Mouse (Mus musculus): ENCODE results near the gene Ralgapa2. TPM values are rescaled to one million over a fixed set of nuclear protein-coding genes. Genes with fewer than 3 reads are reported as not detected.

Ralgapa2 gene
- polyA plus RNA-seq, 1 experiment from 2014 or later: 9.0 TPM

DNA sequence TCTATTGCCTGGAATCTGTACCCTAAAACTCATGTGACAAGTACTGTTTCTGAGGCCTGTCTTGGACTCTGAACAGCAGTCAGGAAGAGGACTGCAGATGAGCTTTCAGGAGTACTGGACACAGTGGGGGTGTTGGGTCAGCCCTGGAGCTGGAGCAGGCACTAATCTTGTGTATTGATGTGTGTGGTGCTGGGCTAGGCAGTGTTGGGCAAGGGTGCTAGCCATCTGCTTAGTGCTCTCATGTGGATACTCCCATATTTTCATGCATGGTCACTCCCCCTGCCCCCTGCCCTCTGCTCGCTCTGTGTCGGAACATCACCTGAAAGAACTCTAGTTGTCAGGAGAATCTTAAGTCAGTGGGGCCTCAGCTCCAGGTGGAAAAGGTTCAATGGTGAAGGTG is 268.1 kb downstream of the Ralgapa2 start:
- Histone ChIP-seq H3K9ac (no peak overlapping the region), H3K36me3 (no peaks in the 10 kb centered on the region), H3K27ac (no peak overlapping the region), H3K4me1 (peaks cover 11% of the 10 kb centered on the region; the same call in 1 of the 2 replicates), H3K4me2 (no peak overlapping the region), H3K27me3 (replicated peaks) (no peaks in the 10 kb centered on the region), H3K4me3 (replicated peaks) (no peak overlapping the region), H3K9me3 (no peaks in the 10 kb centered on the region)
- 90% methylated on average over 2 of the region's 2 CpGs for WGBS
- ATAC-seq (ENCODE audit: insufficient read depth, low FRiP score, low read depth): no peak

DNA sequence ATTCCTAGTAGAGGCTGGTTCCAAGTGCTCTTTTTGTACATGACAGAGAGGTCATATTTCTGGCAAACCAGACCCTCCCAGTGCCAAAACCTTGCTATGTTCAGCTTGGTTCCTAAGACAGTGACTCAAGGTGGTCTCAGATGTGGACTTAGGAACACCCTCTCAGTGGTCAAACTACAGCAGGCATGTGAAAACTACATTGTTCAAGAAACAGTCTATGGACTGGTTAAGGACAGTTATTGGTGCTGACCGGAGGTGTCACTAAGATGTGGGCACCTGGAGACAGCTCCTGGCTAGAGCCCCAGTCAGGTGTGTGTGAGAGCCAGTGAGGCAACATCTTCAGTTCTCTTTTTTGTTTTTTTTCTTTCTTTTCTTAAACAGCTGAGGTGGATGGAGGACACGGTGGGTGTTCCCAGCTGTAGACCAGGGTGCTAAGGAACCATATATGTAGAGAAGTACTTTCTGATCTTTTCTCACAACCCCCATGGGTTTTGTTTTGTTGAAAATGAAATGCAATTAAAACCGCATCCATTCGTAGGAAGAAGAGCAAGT is 272.9 kb downstream of the Ralgapa2 start:
- Histone ChIP-seq H3K4me1 (no peaks in the 10 kb centered on the region), H3K4me2 (no peak overlapping the region), H3K27me3 (replicated peaks) (no peaks in the 10 kb centered on the region), H3K36me3 (no peaks in the 10 kb centered on the region), H3K9me3 (no peaks in the 10 kb centered on the region), H3K9ac (no peak overlapping the region), H3K4me3 (replicated peaks) (no peak overlapping the region), H3K27ac (no peak overlapping the region)
- 85% methylated on average over 4 of the region's 4 CpGs for whole genome bisulfite sequencing
- ATAC-seq (ENCODE audit: insufficient read depth, low FRiP score, low read depth): no peak

DNA sequence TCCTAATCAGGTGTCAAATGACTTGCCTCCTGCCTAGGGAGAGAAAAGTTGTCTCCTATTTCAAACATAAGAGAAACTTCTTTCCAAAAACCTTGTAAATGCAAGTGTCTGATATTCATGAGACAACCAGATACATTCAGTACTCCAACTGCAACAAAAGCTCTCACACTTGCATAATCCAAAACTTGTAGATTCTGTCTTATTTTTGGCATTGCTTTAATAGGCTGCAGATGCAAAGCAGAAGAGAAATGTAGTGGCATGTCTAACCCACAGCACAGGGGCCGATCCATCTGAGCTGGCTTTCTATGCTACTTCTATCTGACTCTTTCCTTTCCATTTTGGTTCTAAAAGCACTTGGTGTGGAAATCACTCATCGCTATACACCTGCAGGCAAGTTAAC is 280.7 kb downstream of the Ralgapa2 start:
- Histone ChIP-seq H3K4me2 (no peak overlapping the region), H3K36me3 (no peaks in the 10 kb centered on the region), H3K27me3 (replicated peaks) (peaks cover 16% of the 10 kb centered on the region), H3K9me3 (no peaks in the 10 kb centered on the region), H3K27ac (no peak overlapping the region), H3K4me3 (replicated peaks) (no peak overlapping the region), H3K9ac (no peak overlapping the region), H3K4me1 (no peaks in the 10 kb centered on the region)
- 89% methylated on average over 2 of the region's 2 CpGs for WGBS
- no peak for ATAC-seq (ENCODE audit: insufficient read depth, low FRiP score, low read depth)

DNA sequence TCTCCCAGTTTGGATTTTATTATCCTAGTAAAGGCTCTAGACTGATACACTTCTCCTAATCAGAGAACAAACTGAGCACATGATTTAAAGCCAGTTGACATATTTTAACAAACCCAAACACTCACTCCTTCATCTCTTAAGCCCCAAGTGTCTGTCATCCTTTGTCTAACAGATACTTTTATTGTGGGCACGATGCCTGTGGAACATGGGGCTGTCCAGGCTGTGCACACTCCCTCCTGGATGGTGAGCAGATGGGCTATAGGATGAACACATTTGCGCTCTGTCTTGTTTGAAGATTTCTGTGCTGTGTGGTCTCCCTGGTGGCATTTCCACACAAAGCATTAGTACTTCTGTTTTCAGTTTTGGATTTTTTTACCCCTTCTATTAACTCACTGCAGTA is 283.7 kb downstream of the Ralgapa2 start:
- Histone ChIP-seq H3K4me1 (peaks cover 2% of the 10 kb centered on the region), H3K36me3 (no peaks in the 10 kb centered on the region), H3K4me2 (no peak overlapping the region), H3K27ac (no peak overlapping the region), H3K27me3 (replicated peaks) (peaks cover 40% of the 10 kb centered on the region), H3K4me3 (replicated peaks) (no peak overlapping the region), H3K9ac (no peak overlapping the region), H3K9me3 (no peaks in the 10 kb centered on the region)
- 70% methylated on average over 2 of the region's 2 CpGs for WGBS
- no peak for ATAC-seq (ENCODE audit: insufficient read depth, low FRiP score, low read depth)

DNA sequence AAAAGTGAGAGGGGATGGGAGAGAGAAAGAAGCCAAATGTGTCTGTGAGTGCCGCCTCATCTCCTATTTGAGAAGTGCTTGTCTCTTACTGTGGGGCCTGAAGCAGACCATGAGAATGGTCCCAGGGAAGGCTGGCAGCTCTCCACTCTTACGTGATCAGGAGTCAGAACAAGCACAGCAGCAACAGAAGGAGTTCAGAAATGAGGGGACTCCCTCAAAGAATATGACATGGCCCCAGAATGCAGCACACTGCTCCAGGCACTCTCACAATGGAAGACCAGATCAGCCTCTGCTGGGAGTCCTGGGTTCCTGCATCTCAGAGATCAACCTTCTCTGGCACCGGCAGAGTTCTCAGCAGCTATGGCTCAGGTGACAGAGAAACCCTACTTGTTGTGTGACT is 284.5 kb downstream of the Ralgapa2 start:
- 58% methylated on average over 3 of the region's 3 CpGs for WGBS

DNA sequence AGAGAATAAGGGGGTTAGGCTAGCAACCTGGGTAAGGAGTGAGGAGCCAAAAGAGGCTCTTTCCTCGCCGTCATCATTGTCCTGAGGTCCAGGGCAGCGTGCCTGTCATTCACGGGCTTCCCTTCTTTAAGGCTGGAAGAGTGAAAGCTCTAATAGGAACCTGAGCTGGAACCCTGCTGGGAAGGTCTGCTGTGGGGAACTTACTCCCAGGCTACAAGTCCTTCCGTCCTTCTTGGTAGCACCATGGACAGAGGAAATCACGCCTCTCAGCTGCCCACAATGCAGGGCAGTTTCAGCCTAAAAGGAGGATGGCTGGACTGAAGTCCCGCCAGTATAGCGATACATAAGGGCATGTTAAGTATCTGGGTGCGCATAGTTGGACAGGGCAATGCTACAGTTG is 285.7 kb downstream of the Ralgapa2 start:
- no peak for ATAC-seq (ENCODE audit: insufficient read depth, low FRiP score, low read depth)
- peaks cover 21% of the 10 kb centered on the region for H3K4me1 ChIP-seq
- no peak overlapping the region for H3K9ac ChIP-seq
- H3K4me3 ChIP-seq (replicated peaks): no peak overlapping the region
- H3K36me3 ChIP-seq: no peaks in the 10 kb centered on the region
- H3K27me3 ChIP-seq (replicated peaks): peaks cover 60% of the 10 kb centered on the region
- WGBS: 5% methylated on average over 9 of the region's 9 CpGs
- H3K4me2 ChIP-seq: no peak overlapping the region
- H3K27ac ChIP-seq: no peak overlapping the region
- no peaks in the 10 kb centered on the region for H3K9me3 ChIP-seq

More for the DNA sequence above, 284.5 kb downstream of the Ralgapa2 start:
- H3K36me3 ChIP-seq: no peaks in the 10 kb centered on the region
- H3K9ac ChIP-seq: no peak overlapping the region
- no peaks in the 10 kb centered on the region for H3K9me3 ChIP-seq
- no peak for ATAC-seq (ENCODE audit: insufficient read depth, low FRiP score, low read depth)
- no peak overlapping the region for H3K4me2 ChIP-seq
- H3K27me3 ChIP-seq (replicated peaks): peaks cover 48% of the 10 kb centered on the region
- peaks cover 9% of the 10 kb centered on the region for H3K4me1 ChIP-seq
- no peak overlapping the region for H3K4me3 ChIP-seq (replicated peaks)
- no peak overlapping the region for H3K27ac ChIP-seq

DNA sequence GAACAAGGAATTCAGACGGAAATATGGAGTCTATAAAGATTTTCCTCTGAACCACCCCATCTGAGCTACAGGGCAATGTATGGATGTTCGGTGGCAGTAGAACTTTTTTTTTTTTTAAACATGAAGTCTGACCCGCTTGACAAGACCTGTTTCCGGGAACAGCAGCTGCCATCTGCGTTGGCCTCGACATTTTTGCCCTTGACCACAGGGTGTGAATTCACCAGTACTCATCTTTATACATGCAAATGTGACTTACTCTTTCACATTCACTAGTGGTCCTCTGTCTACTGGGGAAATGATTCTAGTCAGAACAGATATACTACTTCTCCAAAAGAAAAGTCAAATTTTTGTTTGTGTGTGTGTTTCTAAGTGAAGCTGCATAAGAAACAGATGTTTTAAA is 286.3 kb downstream of the Ralgapa2 start:
- no peak overlapping the region for H3K4me2 ChIP-seq
- no peak overlapping the region for H3K27ac ChIP-seq
- 15% methylated on average over 6 of the region's 6 CpGs for WGBS
- peaks cover 66% of the 10 kb centered on the region for H3K27me3 ChIP-seq (replicated peaks)
- H3K36me3 ChIP-seq: no peaks in the 10 kb centered on the region
- no peaks in the 10 kb centered on the region for H3K9me3 ChIP-seq
- no peak for ATAC-seq (ENCODE audit: insufficient read depth, low FRiP score, low read depth)
- H3K4me3 ChIP-seq (replicated peaks): no peak overlapping the region
- H3K9ac ChIP-seq: no peak overlapping the region
- H3K4me1 ChIP-seq: peaks cover 28% of the 10 kb centered on the region

DNA sequence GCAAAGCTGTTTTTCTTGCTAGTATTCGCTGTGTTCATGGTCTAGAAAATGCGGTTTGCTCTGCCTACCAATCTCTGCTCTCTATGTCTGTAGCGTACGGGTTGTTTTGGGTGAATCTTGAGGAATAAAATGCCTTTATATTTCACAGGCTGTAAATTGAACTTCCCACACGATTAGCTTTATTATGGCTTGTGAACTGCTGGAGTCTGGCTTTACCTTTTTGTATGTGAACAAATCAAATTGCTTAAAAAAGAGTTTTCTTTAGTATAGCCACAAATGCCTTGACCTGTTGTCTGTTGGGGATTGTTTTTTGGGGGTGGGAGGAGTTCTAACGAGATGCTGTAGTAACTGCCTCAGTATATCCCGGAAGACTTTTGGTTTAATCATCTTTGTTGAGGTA is 288.0 kb downstream of the Ralgapa2 start:
- no peak overlapping the region for H3K27ac ChIP-seq
- 17% methylated on average over 7 of the region's 7 CpGs for WGBS
- H3K4me3 ChIP-seq (replicated peaks): no peak overlapping the region
- peaks cover 80% of the 10 kb centered on the region for H3K27me3 ChIP-seq (replicated peaks)
- H3K9me3 ChIP-seq: no peaks in the 10 kb centered on the region
- no peaks in the 10 kb centered on the region for H3K36me3 ChIP-seq
- no peak overlapping the region for H3K9ac ChIP-seq
- ATAC-seq (ENCODE audit: insufficient read depth, low FRiP score, low read depth): no peak
- no peak overlapping the region for H3K4me2 ChIP-seq
- peaks cover 29% of the 10 kb centered on the region for H3K4me1 ChIP-seq

DNA sequence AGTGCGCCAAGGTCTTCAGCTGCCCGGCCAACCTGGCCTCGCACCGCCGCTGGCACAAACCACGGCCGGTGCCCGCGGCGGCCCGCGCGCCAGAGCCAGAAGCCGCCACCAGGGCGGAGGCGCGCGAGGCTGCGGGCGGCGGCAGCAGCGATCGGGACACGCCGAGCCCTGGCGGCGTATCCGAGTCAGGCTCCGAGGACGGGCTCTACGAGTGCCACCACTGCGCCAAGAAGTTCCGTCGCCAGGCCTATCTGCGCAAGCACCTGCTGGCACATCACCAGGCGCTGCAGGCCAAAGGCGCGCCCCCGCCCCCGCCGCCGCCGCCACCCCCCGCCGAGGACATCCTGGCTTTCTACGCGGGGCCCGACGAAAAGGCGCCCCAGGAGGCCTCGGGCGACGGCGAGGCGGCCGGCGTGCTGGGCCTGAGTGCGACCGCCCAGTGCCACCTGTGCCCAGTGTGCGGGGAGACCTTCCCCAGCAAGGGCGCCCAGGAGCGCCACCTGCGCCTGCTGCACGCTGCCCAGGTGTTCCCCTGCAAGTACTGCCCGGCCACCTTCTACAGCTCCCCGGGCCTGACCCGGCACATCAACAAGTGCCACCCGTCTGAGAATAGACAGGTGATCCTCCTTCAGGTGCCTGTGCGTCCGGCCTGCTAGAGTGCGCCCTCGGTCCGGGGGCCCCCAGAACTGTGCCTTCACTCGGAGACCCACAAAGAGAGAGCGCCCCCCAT is 288.8 kb downstream of the Ralgapa2 start:
- H3K27ac ChIP-seq: no peak overlapping the region
- H3K36me3 ChIP-seq: no peaks in the 10 kb centered on the region
- H3K27me3 ChIP-seq (replicated peaks): peaks cover 86% of the 10 kb centered on the region
- ATAC-seq (ENCODE audit: insufficient read depth, low FRiP score, low read depth): no peak; the same call in 1 of the 2 replicates
- H3K9ac ChIP-seq: no peak overlapping the region
- peak overlapping the region; percentile 99 for H3K4me2 ChIP-seq
- under 1% methylated on average over 68 of the region's 75 CpGs for WGBS
- H3K4me1 ChIP-seq: peaks cover 29% of the 10 kb centered on the region
- H3K4me3 ChIP-seq (replicated peaks): peak overlapping the region; percentile 52
- no peaks in the 10 kb centered on the region for H3K9me3 ChIP-seq

DNA sequence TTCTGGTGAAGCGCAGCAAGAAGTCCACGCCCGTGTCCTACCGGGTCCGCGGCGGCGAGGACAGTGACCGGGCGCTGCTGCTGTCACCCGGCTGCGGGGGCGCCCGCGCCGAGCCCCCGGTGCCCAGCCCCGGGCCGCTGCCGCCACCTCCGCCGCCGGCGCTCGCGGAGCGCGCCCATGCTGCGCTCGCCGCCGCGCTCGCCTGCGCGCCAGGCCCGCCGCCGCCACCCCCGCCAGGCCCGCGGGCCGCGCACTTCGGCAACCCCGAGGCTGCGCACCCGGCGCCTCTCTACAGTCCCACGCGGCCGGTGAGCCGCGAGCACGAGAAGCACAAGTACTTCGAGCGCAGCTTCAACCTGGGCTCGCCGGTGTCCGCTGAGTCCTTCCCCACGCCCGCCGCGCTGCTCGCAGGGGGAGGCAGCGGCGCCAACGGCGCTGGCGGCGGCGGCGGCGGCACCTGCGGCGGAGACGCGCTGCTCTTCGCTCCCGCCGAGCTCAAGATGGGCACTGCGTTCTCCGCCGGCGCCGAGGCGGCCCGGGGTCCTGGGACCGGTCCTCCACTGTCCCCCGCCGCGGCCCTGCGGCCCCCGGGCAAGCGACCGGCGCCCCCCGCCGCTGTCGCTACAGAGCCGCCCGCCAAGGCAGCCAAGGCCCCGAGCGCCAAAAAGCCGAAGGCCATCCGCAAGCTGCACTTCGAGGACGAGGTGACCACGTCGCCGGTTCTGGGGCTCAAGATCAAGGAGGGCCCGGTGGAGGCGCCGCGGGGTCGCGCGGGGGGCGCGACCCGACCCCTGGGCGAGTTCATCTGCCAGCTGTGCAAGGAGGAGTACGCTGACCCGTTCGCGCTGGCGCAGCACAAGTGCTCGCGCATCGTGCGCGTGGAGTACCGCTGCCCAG is 289.6 kb downstream of the Ralgapa2 start:
- H3K27me3 ChIP-seq (replicated peaks): peaks cover 88% of the 10 kb centered on the region
- no peak overlapping the region for H3K9ac ChIP-seq

DNA sequence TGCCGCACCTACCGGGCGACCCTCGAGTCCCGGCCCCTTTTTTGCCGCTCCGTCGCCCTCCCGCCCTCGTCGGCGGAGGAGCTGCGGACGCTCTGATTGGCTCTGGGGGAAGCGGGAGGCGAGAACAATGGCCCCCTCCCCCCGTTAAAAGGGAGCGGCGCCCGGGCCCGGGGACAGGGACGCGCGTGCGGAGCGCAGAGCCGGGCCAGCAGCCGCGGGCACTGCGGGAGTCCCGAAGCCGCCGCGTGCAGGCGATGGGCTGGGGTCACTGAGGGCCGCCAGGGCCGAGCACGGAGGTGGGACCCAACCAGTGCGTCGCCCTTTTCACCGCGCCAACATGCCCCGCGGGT is 290.2 kb downstream of the Ralgapa2 start:
- Histone ChIP-seq H3K9ac (no peak overlapping the region), H3K36me3 (no peaks in the 10 kb centered on the region), H3K4me1 (peaks cover 29% of the 10 kb centered on the region), H3K4me2 (peak overlapping the region; percentile 99), H3K9me3 (no peaks in the 10 kb centered on the region), H3K27ac (no peak overlapping the region), H3K27me3 (replicated peaks) (peaks cover 88% of the 10 kb centered on the region), H3K4me3 (replicated peaks) (peak overlapping the region; percentile 52)
- WGBS: 0% methylated on average over 40 of the region's 44 CpGs
- ATAC-seq (ENCODE audit: insufficient read depth, low FRiP score, low read depth): peak; percentile 48; the same call in 1 of the 2 replicates

More for the DNA sequence above, 289.6 kb downstream of the Ralgapa2 start:
- Histone ChIP-seq H3K4me3 (replicated peaks) (peak overlapping the region; percentile 52), H3K4me1 (peaks cover 29% of the 10 kb centered on the region), H3K4me2 (peak overlapping the region; percentile 99), H3K36me3 (no peaks in the 10 kb centered on the region), H3K9me3 (no peaks in the 10 kb centered on the region), H3K27ac (no peak overlapping the region)
- peak; percentile 15; the same call in 1 of the 2 replicates for ATAC-seq (ENCODE audit: insufficient read depth, low FRiP score, low read depth)
- WGBS: under 1% methylated on average over 103 of the region's 133 CpGs
